Mouse (Mus musculus) lung, embryonic 14.5 days (tissue): ENCODE measurements around the gene Krt26. TPM values are rescaled to one million over a fixed set of nuclear protein-coding genes. Genes with fewer than 3 reads are reported as not detected.

Experiments used
- ATAC-seq: fragments of 200-750 bp; cut with Nextera tagmentation; 2 replicates; pipeline ENCODE4 v1.8.0; 2017; ENCODE audit warnings: mild to moderate bottlenecking, moderate TSS enrichment, moderate library complexity; ENCODE audit not compliant: insufficient read depth
- DNase-seq: peaks from one replicate; pipeline ENCODE4 v3.0.0-alpha.2; 2015
- H3K27ac ChIP-seq: fragments of 300-500 bp; sonication (generic); 2 replicates; pipeline ENCODE4 v1.5.1; 2014; ENCODE audit warnings: low read depth, mild to moderate bottlenecking, moderate library complexity
- H3K27me3 ChIP-seq: fragments of 300-500 bp; sonication (generic); 2 replicates; pipeline ENCODE4 v1.6.1; 2014; ENCODE audit warnings: low read length, control low read depth; ENCODE audit not compliant: insufficient read depth
- H3K36me3 ChIP-seq: fragments of 300-500 bp; sonication (generic); 2 replicates; pipeline ENCODE4 v1.6.1; 2014; ENCODE audit warnings: control low read depth; ENCODE audit not compliant: insufficient read depth
- H3K4me1 ChIP-seq: fragments of 300-500 bp; sonication (generic); 2 replicates; pipeline ENCODE4 v1.6.1; 2014; ENCODE audit warnings: antibody characterized with exemption, control low read depth; ENCODE audit not compliant: insufficient read depth
- H3K4me2 ChIP-seq: fragments of 300-500 bp; sonication (generic); 2 replicates; pipeline ENCODE4 v1.6.1; 2014; ENCODE audit warnings: mild to moderate bottlenecking
- H3K4me3 ChIP-seq: fragments of 300-500 bp; sonication (generic); 2 replicates; pipeline ENCODE4 v1.5.1; 2014; ENCODE audit warnings: low read depth, low read length
- H3K9ac ChIP-seq: fragments of 300-500 bp; sonication (generic); 2 replicates; pipeline ENCODE4 v1.6.1; 2014
- H3K9me3 ChIP-seq: fragments of 300-500 bp; sonication (generic); 2 replicates; pipeline ENCODE4 v1.6.1; 2016; ENCODE audit warnings: low read depth, low read length, control low read depth
- CTCF ChIP-seq: IDR thresholded peaks from 2 replicates; pipeline ENCODE4 v1.5.1; 2016; ENCODE audit warnings: antibody characterized with exemption, low read depth
- WGBS: fragments of 180-500 bp; shearing (Covaris S2); extraction: QIAGEN DNeasy Blood & Tissue Kit; methylation state at CpG from one replicate; pipeline ENCODE4 v1.1.7; 2014; 5-methylcytosine and 5-hydroxymethylcytosine counted together
- polyA plus RNA-seq: library from polyadenylated mRNA; unstranded; fragments of >200 nt; fragmentation: Nextera tagmentation; extraction: Ambion mirVana; gene quantifications from 2 replicates; pipeline ENCODE4 v1.2.1, GENCODE M21; 2014

Gene Krt26
- polyA plus RNA-seq, 1 experiment from 2014 or later = not detected

GRCm38 (mm10) chr11:99284011-99284410 lies 53.8 kb downstream of the Krt26 start:
- H3K4me1 ChIP-seq = no peaks in the 10 kb centered on the region
- no peak overlapping the region for H3K27ac ChIP-seq
- H3K9ac ChIP-seq = no peak overlapping the region
- no peaks in the 10 kb centered on the region for H3K36me3 ChIP-seq
- no peak overlapping the region for H3K4me2 ChIP-seq
- WGBS = 78% methylated on average over 5 of the region's 5 CpGs
- no peaks in the 10 kb centered on the region for H3K27me3 ChIP-seq
- no peaks in the 10 kb centered on the region for H3K9me3 ChIP-seq
- no peak for TF ChIP-seq CTCF
- DNase-seq (no peak), ATAC-seq (no peak)
- H3K4me3 ChIP-seq = no peak overlapping the region

- Histone ChIP-seq H3K9me3 (no peaks in the 10 kb centered on the region), H3K4me2 (no peak overlapping the region), H3K36me3 (no peaks in the 10 kb centered on the region), H3K27me3 (no peaks in the 10 kb centered on the region), H3K9ac (no peak overlapping the region), H3K4me3 (no peak overlapping the region), H3K4me1 (no peaks in the 10 kb centered on the region), H3K27ac (no peak overlapping the region)
- TF ChIP-seq CTCF = no peak
- ATAC-seq (no peak), DNase-seq (no peak)
- 43% methylated on average over 4 of the region's 4 CpGs for WGBS
Observed at GRCm38 (mm10) chr11:99283334-99283733, 54.4 kb downstream of the Krt26 start.

- TF ChIP-seq CTCF = no peak
- Histone ChIP-seq H3K4me1 (no peaks in the 10 kb centered on the region), H3K4me3 (no peak overlapping the region), H3K27me3 (no peaks in the 10 kb centered on the region), H3K9ac (no peak overlapping the region), H3K27ac (no peak overlapping the region), H3K36me3 (no peaks in the 10 kb centered on the region), H3K4me2 (no peak overlapping the region), H3K9me3 (no peaks in the 10 kb centered on the region)
- no peak for DNase-seq
- WGBS = 69% methylated on average over 9 of the region's 9 CpGs
- ATAC-seq = no peak
Observed at GRCm38 (mm10) chr11:99281116-99281515, 56.6 kb downstream of the Krt26 start.

- ATAC-seq = no peak
Observed at GRCm38 (mm10) chr11:99279986-99280385, 57.8 kb downstream of the Krt26 start.

More at GRCm38 (mm10) chr11:99279986-99280385, 57.8 kb downstream of the Krt26 start:
- Histone ChIP-seq H3K9me3 (no peaks in the 10 kb centered on the region), H3K36me3 (no peaks in the 10 kb centered on the region), H3K4me2 (no peak overlapping the region), H3K27me3 (no peaks in the 10 kb centered on the region), H3K4me3 (no peak overlapping the region), H3K9ac (no peak overlapping the region), H3K27ac (no peak overlapping the region), H3K4me1 (no peaks in the 10 kb centered on the region)
- no peak for DNase-seq
- 54% methylated on average over 5 of the region's 5 CpGs for WGBS
- no peak for TF ChIP-seq CTCF

Other genes with a start within 250 kb of the Krt26 start
- 0.39 and 0.47 TPM in 2 replicates for gene Tns4, start 248.7 kb downstream of the Krt26 start, polyA plus RNA-seq
- gene Ccr7, start 182.9 kb downstream of the Krt26 start, polyA plus RNA-seq = 0.30 and 0.45 TPM in 2 replicates
- gene Smarce1, start 106.9 kb downstream of the Krt26 start, polyA plus RNA-seq = 170 and 189 TPM in 2 replicates
- gene Krt222, start 93.9 kb downstream of the Krt26 start, polyA plus RNA-seq = 0.05 and 0.14 TPM in 2 replicates
- gene Krt24, start 52.7 kb downstream of the Krt26 start, polyA plus RNA-seq = not detected in 2 replicates
- gene Krt25, start 15.0 kb downstream of the Krt26 start, polyA plus RNA-seq = not detected in 2 replicates
- gene Krt27, start 13.1 kb upstream of the Krt26 start, polyA plus RNA-seq = not detected in 2 replicates
- gene Krt28, start 36.9 kb upstream of the Krt26 start, polyA plus RNA-seq = 0.29 TPM in 1 of 2 replicates, not detected in the other
- gene Krt10, start 51.4 kb upstream of the Krt26 start, polyA plus RNA-seq = 24.5 and 24.6 TPM in 2 replicates
- gene Krt12, start 84.3 kb upstream of the Krt26 start, polyA plus RNA-seq = not detected in 2 replicates
- gene Krt20, start 100.2 kb upstream of the Krt26 start, polyA plus RNA-seq = 0.28 and 0.42 TPM in 2 replicates
- gene Krt23, start 155.2 kb upstream of the Krt26 start, polyA plus RNA-seq = 4.0 and 4.4 TPM in 2 replicates
- not detected in 2 replicates for gene Krt39, start 183.4 kb upstream of the Krt26 start, polyA plus RNA-seq
- gene Krt40, start 205.2 kb upstream of the Krt26 start, polyA plus RNA-seq = 0.17 TPM in 1 of 2 replicates, not detected in the other
- gene Krtap3-3, start 212.9 kb upstream of the Krt26 start, polyA plus RNA-seq = not detected in 2 replicates
- gene Krtap3-2, start 218.9 kb upstream of the Krt26 start, polyA plus RNA-seq = not detected in 2 replicates
- not detected in 2 replicates for gene Gm11939, start 221.5 kb upstream of the Krt26 start, polyA plus RNA-seq
- not detected in 2 replicates for gene Krtap3-1, start 228.7 kb upstream of the Krt26 start, polyA plus RNA-seq
- not detected in 2 replicates for gene Krtap1-5, start 243.1 kb upstream of the Krt26 start, polyA plus RNA-seq
- not detected in 2 replicates for gene Krtap1-4, start 245.7 kb upstream of the Krt26 start, polyA plus RNA-seq